Mouse (Mus musculus) liver, embryonic 15.5 days (tissue): ENCODE data around the gene Car9. TPM values are rescaled to one million over a fixed set of nuclear protein-coding genes. Genes with fewer than 3 reads are reported as not detected.

Source experiments
- ATAC-seq: fragments of 200-750 bp; cut with Nextera tagmentation; 2 replicates; pipeline ENCODE4 v1.8.0; 2017; ENCODE audit warnings: moderate number of reproducible peaks, mild to moderate bottlenecking, moderate library complexity; ENCODE audit not compliant: insufficient read depth
- H3K27ac ChIP-seq: fragments of 300-500 bp; sonication (generic); replicated peaks from 2 replicates; pipeline ENCODE4 v1.5.1; 2015; ENCODE audit warnings: mild to moderate bottlenecking, inconsistent platforms
- H3K27me3 ChIP-seq: fragments of 300-500 bp; sonication (generic); 2 replicates; pipeline ENCODE4 v1.6.1; 2015; ENCODE audit warnings: mild to moderate bottlenecking, inconsistent platforms
- H3K36me3 ChIP-seq: fragments of 300-500 bp; sonication (generic); replicated peaks from 2 replicates; pipeline ENCODE4 v1.6.1; 2015; ENCODE audit warnings: moderate library complexity, mild to moderate bottlenecking, inconsistent platforms
- H3K4me1 ChIP-seq: fragments of 300-500 bp; sonication (generic); replicated peaks from 2 replicates; pipeline ENCODE4 v1.6.1; 2015; ENCODE audit warnings: inconsistent platforms
- H3K4me2 ChIP-seq: fragments of 300-500 bp; sonication (generic); 2 replicates; pipeline ENCODE4 v1.6.1; 2015; ENCODE audit warnings: moderate library complexity, mild to moderate bottlenecking, inconsistent platforms
- H3K4me3 ChIP-seq: fragments of 300-500 bp; sonication (generic); replicated peaks from 2 replicates; pipeline ENCODE4 v1.5.1; 2015; ENCODE audit warnings: mild to moderate bottlenecking, inconsistent platforms
- H3K9ac ChIP-seq: fragments of 300-500 bp; sonication (generic); 2 replicates; pipeline ENCODE4 v1.6.1; 2015; ENCODE audit warnings: moderate library complexity, mild to moderate bottlenecking, inconsistent platforms
- H3K9me3 ChIP-seq: fragments of 300-500 bp; sonication (generic); replicated peaks from 2 replicates; pipeline ENCODE4 v1.6.1; 2016; ENCODE audit warnings: inconsistent platforms
- WGBS: fragments of 180-500 bp; shearing (Covaris S2); methylation state at CpG from one replicate; pipeline ENCODE4 v1.1.7; 2015; ENCODE audit warnings: mixed read lengths; ENCODE audit not compliant: insufficient replicate concordance; 5-methylcytosine and 5-hydroxymethylcytosine counted together
- polyA plus RNA-seq: library from polyadenylated mRNA; unstranded; fragments of >200 nt; fragmentation: Nextera tagmentation; extraction: Ambion mirVana; gene quantifications from 2 replicates; pipeline ENCODE4 v1.2.1, GENCODE M21; 2015

Gene Car9
- polyA plus RNA-seq, 1 experiment from 2014 or later = 1.3 TPM

GRCm38 (mm10) chr4:43552437-43552836 lies 45.7 kb downstream of the Car9 start:
- whole genome bisulfite sequencing = 91% methylated on average over 5 of the region's 5 CpGs
- Histone ChIP-seq H3K27ac (no peak overlapping the region), H3K36me3 (peaks cover 100% of the 10 kb centered on the region), H3K4me3 (no peak overlapping the region), H3K9me3 (0 out of 2 replicates have a peak, but pooled peaks cover 8% of the 10 kb centered on the region), H3K4me2 (no peak overlapping the region), H3K9ac (no peak overlapping the region), H3K27me3 (no peaks in the 10 kb centered on the region), H3K4me1 (peaks cover 11% of the 10 kb centered on the region)
- ATAC-seq = no peak

- H3K4me2 ChIP-seq = no peak overlapping the region
- H3K4me3 ChIP-seq = no peak overlapping the region
- H3K27ac ChIP-seq = no peak overlapping the region
- no peak for ATAC-seq
- 0 out of 2 replicates have a peak, but pooled peaks cover 8% of the 10 kb centered on the region for H3K9me3 ChIP-seq
- no peaks in the 10 kb centered on the region for H3K27me3 ChIP-seq
- peaks cover 92% of the 10 kb centered on the region for H3K36me3 ChIP-seq
- H3K4me1 ChIP-seq = peaks cover 25% of the 10 kb centered on the region
- no peak overlapping the region for H3K9ac ChIP-seq
These were observed 47.1 kb downstream of the Car9 start for GRCm38 (mm10) chr4:43553891-43554290.

GRCm38 (mm10) chr4:43555926-43556325 lies 49.2 kb downstream of the Car9 start:
- no peak overlapping the region for H3K27ac ChIP-seq
- ATAC-seq = no peak
- H3K9ac ChIP-seq = no peak overlapping the region
- 72% methylated on average over 7 of the region's 7 CpGs for WGBS
- H3K27me3 ChIP-seq = no peaks in the 10 kb centered on the region
- H3K36me3 ChIP-seq = peaks cover 75% of the 10 kb centered on the region
- 0 out of 2 replicates have a peak, but pooled peaks cover 8% of the 10 kb centered on the region for H3K9me3 ChIP-seq
- no peak overlapping the region for H3K4me3 ChIP-seq
- H3K4me2 ChIP-seq = no peak overlapping the region
- H3K4me1 ChIP-seq = peaks cover 46% of the 10 kb centered on the region

DNA sequence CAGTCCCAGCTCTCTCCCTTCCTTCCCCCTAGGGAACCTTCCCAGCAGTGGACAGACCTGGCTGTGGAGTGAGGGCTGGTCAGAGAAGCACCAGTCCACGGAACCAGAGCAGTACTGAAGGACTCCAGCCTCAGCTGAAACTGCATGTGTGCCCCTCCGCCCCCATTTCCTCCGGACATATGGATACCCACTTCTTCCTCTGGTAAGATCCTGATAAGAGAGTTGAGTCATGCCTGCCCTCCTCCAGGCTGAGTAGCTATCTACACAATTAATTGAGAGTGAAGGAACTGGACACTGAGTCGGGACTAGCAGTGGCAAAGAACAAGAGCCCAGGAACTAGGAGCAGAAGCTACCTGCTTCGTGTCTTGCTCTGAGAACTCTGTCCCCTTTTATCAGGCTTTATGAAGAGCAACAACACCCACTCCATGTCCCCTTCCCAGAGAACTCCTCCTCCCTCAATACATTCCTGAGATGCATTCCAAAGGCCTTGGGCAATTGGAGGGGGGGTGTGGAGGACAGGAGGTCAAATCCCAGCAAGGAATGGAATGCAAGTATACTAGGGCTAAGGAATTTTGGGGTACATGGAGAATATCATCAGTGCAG lies 51.4 kb downstream of the Car9 start:
- peak overlapping the region; percentile 92 for H3K4me2 ChIP-seq
- 5% methylated on average over 5 of the region's 5 CpGs for WGBS
- no peaks in the 10 kb centered on the region for H3K9me3 ChIP-seq
- peak overlapping the region; percentile 48 for H3K9ac ChIP-seq
- peak overlapping the region; percentile 83 for H3K4me3 ChIP-seq
- H3K4me1 ChIP-seq = peaks cover 55% of the 10 kb centered on the region
- H3K36me3 ChIP-seq = peaks cover 53% of the 10 kb centered on the region
- no peaks in the 10 kb centered on the region for H3K27me3 ChIP-seq
- H3K27ac ChIP-seq = peak overlapping the region; percentile 76
- no peak for ATAC-seq

DNA sequence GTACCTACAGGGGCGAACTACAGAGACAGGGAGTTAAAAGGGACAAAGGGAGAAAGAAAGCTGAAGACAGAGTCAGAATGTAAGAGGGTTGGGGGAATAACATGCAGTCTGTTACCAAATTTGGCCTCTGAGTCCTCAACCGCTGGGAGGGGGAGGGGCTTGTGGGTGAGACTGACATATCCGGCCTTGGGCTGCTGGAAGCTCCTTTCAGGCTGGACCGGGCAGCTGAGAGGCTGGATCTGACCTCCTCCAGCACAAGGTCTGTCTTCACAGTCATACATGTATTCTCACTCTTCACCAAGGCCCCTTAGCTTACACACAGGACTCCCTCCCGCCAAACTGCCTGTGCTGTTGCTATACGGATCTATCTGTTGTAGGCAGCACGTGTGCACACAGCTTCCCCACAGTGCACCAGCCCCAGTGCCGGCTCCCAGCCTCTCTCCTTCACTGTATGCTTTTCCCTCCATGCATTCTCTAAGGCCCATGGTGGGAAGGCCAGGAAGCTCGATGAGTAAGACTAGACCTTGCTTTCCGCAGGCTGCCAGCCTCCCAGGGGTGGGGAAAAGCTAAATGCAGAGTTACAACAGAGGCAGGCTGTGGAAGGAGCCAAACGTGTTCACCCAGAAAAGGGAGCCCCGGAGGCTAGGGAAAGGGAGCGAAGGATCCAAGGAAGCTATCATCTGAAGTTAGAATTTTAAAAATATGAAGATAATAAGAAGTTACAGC lies 52.0 kb downstream of the Car9 start:
- Histone ChIP-seq H3K4me2 (peak overlapping the region; percentile 92), H3K27ac (peak overlapping the region; percentile 76), H3K9ac (peak overlapping the region; percentile 48), H3K36me3 (peaks cover 46% of the 10 kb centered on the region), H3K27me3 (no peaks in the 10 kb centered on the region), H3K4me3 (peak overlapping the region; percentile 83), H3K4me1 (peaks cover 61% of the 10 kb centered on the region), H3K9me3 (no peaks in the 10 kb centered on the region)
- ATAC-seq = no peak
- WGBS = 9% methylated on average over 13 of the region's 13 CpGs

DNA sequence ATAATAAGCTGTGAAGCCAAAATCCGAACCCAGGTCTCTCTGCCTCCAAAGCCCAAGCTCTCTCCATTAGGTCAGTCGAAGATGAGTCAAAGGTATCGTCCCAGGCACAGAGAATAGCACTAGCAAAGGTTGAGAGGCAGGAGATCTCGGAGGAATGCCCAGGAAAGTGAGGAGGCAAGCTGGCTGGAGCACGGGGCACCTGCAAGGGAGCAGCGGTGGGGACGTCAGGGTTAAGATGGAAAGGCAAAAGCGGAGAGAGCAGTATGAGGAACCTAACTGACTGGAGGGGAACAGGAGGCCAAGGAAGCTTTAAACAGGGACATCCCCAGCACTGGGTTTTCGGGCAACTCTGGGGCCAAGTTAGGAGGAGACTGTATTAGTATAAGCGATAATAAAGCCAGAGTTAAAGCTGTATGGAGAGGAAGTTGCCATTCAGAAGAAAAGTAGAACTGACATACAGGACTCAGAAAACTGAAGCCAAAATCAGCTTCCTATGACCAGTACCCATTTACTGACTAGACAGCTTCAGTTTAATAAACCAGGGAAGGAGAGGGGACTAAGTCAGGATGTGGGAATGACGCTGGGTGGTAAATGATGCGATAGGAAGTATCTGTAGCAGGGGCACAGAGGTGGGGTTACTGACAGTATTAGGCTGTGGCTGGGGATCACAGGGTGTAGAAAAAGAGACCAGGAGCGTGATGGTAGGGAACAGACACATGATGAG lies 52.9 kb downstream of the Car9 start:
- no peak for ATAC-seq
- H3K27me3 ChIP-seq = no peaks in the 10 kb centered on the region
- H3K4me1 ChIP-seq = peaks cover 68% of the 10 kb centered on the region

DNA sequence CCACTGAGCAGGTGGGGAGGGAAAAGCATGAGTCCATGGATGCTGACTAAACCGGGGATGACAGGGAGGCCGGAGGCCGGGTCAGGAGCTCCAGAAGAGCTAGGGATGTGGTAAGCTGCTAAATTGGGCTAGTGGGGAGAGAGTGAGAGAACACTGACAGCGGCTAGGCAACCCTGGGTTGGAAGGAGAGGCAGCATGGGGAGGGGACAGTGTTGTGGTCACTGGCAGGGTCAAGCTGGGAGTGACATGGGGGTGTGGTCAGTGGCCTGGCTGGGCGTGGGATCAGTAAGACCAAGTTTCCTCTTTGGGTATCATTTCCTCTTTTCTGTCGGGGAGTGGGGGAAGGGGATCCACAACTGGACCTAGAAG lies 53.5 kb downstream of the Car9 start:
- peaks cover 71% of the 10 kb centered on the region for H3K4me1 ChIP-seq
- peaks cover 39% of the 10 kb centered on the region for H3K36me3 ChIP-seq
- no peak for ATAC-seq
- peak overlapping the region; percentile 100 for H3K27ac ChIP-seq
- peak overlapping the region; percentile 83 for H3K4me3 ChIP-seq
- H3K9me3 ChIP-seq = no peaks in the 10 kb centered on the region
- H3K9ac ChIP-seq = peak overlapping the region; percentile 93
- H3K27me3 ChIP-seq = no peaks in the 10 kb centered on the region
- 6% methylated on average over 6 of the region's 6 CpGs for WGBS
- peak overlapping the region; percentile 92 for H3K4me2 ChIP-seq

More for the DNA sequence above, 52.9 kb downstream of the Car9 start:
- Histone ChIP-seq H3K4me2 (peak overlapping the region; percentile 92), H3K27ac (peak overlapping the region; percentile 100), H3K9ac (peak overlapping the region; percentile 93), H3K4me3 (peak overlapping the region; percentile 83), H3K9me3 (no peaks in the 10 kb centered on the region), H3K36me3 (peaks cover 39% of the 10 kb centered on the region)
- 19% methylated on average over 13 of the region's 13 CpGs for WGBS

GRCm38 (mm10) chr4:43560976-43561375 lies 54.2 kb downstream of the Car9 start:
- Histone ChIP-seq H3K27me3 (no peaks in the 10 kb centered on the region), H3K27ac (peak overlapping the region; percentile 100), H3K4me3 (peak overlapping the region; percentile 83), H3K36me3 (peaks cover 39% of the 10 kb centered on the region), H3K9ac (peak overlapping the region; percentile 93), H3K4me2 (peak overlapping the region; percentile 92), H3K4me1 (peaks cover 71% of the 10 kb centered on the region), H3K9me3 (no peaks in the 10 kb centered on the region)
- ATAC-seq = no peak
- 4% methylated on average over 2 of the region's 2 CpGs for WGBS

DNA sequence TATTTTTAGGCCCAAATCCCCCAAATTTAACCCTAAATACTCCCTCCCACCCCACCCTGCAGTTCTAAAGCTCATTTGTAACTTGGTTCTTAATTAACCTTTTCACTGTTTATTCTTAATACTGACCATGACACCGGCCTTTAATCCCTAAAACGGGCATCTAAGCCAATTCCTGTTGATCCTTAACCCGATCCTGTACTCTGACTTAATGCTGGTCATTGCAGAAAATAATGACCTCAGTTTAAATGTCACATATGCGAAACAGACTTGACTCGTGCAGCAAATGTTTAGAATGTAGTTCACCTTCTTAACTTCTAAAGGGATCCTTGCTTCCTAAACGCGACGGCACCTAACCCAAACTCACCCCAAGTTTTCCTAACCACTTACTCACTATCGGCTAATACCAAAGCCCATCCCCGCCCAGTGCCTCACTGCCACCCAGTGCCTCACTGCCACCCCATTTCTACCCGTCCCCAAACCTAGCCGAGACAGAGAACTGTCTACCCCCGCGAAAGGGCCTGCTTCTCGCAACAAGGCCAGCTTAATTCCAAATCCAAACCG lies 54.8 kb downstream of the Car9 start:
- Histone ChIP-seq H3K4me1 (peaks cover 69% of the 10 kb centered on the region), H3K36me3 (peaks cover 39% of the 10 kb centered on the region), H3K27me3 (no peaks in the 10 kb centered on the region), H3K4me3 (peak overlapping the region; percentile 83), H3K9ac (peak overlapping the region; percentile 93), H3K27ac (peak overlapping the region; percentile 100), H3K9me3 (no peaks in the 10 kb centered on the region), H3K4me2 (peak overlapping the region; percentile 92)
- peak; percentile 68 for ATAC-seq
- 1% methylated on average over 16 of the region's 16 CpGs for WGBS

GRCm38 (mm10) chr4:43561997-43562768 lies 55.4 kb downstream of the Car9 start, which contains the start of the genes Creb3 and Tln1:
Creb3 (plus strand) TSS chr4:43562332.
Tln1 (minus strand) TSS chr4:43562691.
- H3K9ac ChIP-seq = peak within 1 kb of the TSS; percentile 93
- WGBS = under 1% methylated on average over 62 of the region's 62 CpGs
- H3K36me3 ChIP-seq = peaks cover 39% of the 10 kb centered on the region
- H3K4me3 ChIP-seq = peak within 1 kb of the TSS; percentile 83
- peak; percentile 85 for ATAC-seq
- H3K9me3 ChIP-seq = no peaks in the 10 kb centered on the region
- peaks cover 63% of the 10 kb centered on the region for H3K4me1 ChIP-seq
- H3K4me2 ChIP-seq = peak within 1 kb of the TSS; percentile 92
- H3K27me3 ChIP-seq = no peaks in the 10 kb centered on the region
- H3K27ac ChIP-seq = peak within 1 kb of the TSS; percentile 100
